Mouse (Mus musculus) splenic B cell, adult 2 months (primary cell): ENCODE results near the gene Gm32802.
"Not testable (repeated sequence)": the region's sequence is repeated elsewhere in the genome, so short reads cannot be mapped to it uniquely, and the experiment has no call there.

Source experiments
- DNase-seq: peaks from one replicate; pipeline ENCODE4 v3.0.0-alpha.2; 2011; ENCODE audit warnings: low read depth, low spot score
- H3K27me3 ChIP-seq: 2 replicates; pipeline ENCODE4 v1.6.1; 2012; ENCODE audit warnings: mild to moderate bottlenecking, low read length, moderate library complexity, mixed read lengths; ENCODE audit not compliant: control insufficient read depth, poor library complexity, insufficient read depth, severe bottlenecking
- H3K36me3 ChIP-seq: 2 replicates; pipeline ENCODE4 v1.6.1; 2012; ENCODE audit warnings: mild to moderate bottlenecking, low read length, moderate library complexity, mixed read lengths; ENCODE audit not compliant: control insufficient read depth, poor library complexity, insufficient read depth, severe bottlenecking

Gm32802 gene

GRCm38 (mm10) chr10:118258388-118258787 is at the start of gene Gm32802:
Gm32802 (plus strand) TSS chr10:118258688.
- not testable (repeated sequence) for H3K36me3 ChIP-seq, H3K27me3 ChIP-seq, DNase-seq

GRCm38 (mm10) chr10:118215719-118216393 is 42.6 kb upstream of the Gm32802 start:
- not testable (repeated sequence) for H3K36me3 ChIP-seq, H3K27me3 ChIP-seq, DNase-seq

GRCm38 (mm10) chr10:118227629-118228028 is 30.9 kb upstream of the Gm32802 start:
- not testable (repeated sequence) for H3K27me3 ChIP-seq, DNase-seq, H3K36me3 ChIP-seq

GRCm38 (mm10) chr10:118232607-118233006 is 25.9 kb upstream of the Gm32802 start:
- not testable (repeated sequence) for DNase-seq, H3K27me3 ChIP-seq, H3K36me3 ChIP-seq

- not testable (repeated sequence) for H3K36me3 ChIP-seq, DNase-seq, H3K27me3 ChIP-seq
These were observed 17.8 kb upstream of the Gm32802 start, which contains the start of gene Gm32717 for GRCm38 (mm10) chr10:118240680-118241079. Gm32717 (minus strand) TSS chr10:118240780.

- not testable (repeated sequence) for H3K27me3 ChIP-seq, DNase-seq, H3K36me3 ChIP-seq
These were observed 9.4 kb upstream of the Gm32802 start for GRCm38 (mm10) chr10:118249006-118249595.

- DNase-seq, result peak; percentile 18
- Histone ChIP-seq H3K27me3 (no peaks in the 10 kb centered on the region), H3K36me3 (no peaks in the 10 kb centered on the region)
These were observed 7.6 kb upstream of the Gm32802 start for GRCm38 (mm10) chr10:118250852-118251295.

- DNase-seq, H3K27me3 ChIP-seq, H3K36me3 ChIP-seq: not testable (repeated sequence)
These were observed 10.3 kb downstream of the Gm32802 start for GRCm38 (mm10) chr10:118268812-118269211.

GRCm38 (mm10) chr10:118271416-118271815 is 12.9 kb downstream of the Gm32802 start:
- not testable (repeated sequence) for H3K27me3 ChIP-seq, DNase-seq, H3K36me3 ChIP-seq

GRCm38 (mm10) chr10:118278069-118278468 is 19.6 kb downstream of the Gm32802 start:
- H3K36me3 ChIP-seq, DNase-seq, H3K27me3 ChIP-seq: not testable (repeated sequence)

GRCm38 (mm10) chr10:118282565-118282964 is 24.1 kb downstream of the Gm32802 start:
- not testable (repeated sequence) for DNase-seq, H3K36me3 ChIP-seq, H3K27me3 ChIP-seq

- not testable (repeated sequence) for DNase-seq, H3K27me3 ChIP-seq, H3K36me3 ChIP-seq
These were observed 24.5 kb downstream of the Gm32802 start for GRCm38 (mm10) chr10:118283016-118283415.

GRCm38 (mm10) chr10:118294938-118295337 is 36.5 kb downstream of the Gm32802 start, which contains the start of gene Iltifb:
Iltifb (minus strand) TSS chr10:118295038.
- no peak for DNase-seq

GRCm38 (mm10) chr10:118302133-118302532 is 43.6 kb downstream of the Gm32802 start:
- H3K27me3 ChIP-seq, DNase-seq, H3K36me3 ChIP-seq: not testable (repeated sequence)

More at GRCm38 (mm10) chr10:118294938-118295337, 36.5 kb downstream of the Gm32802 start, which contains the start of gene Iltifb:
- Histone ChIP-seq H3K27me3 (no peaks in the 10 kb centered on the region), H3K36me3 (no peaks in the 10 kb centered on the region)
